Mouse (Mus musculus) megakaryocyte-erythroid progenitor cell, adult 5 weeks (primary cell): ENCODE measurements around the gene Resp18. TPM values are rescaled to one million over a fixed set of nuclear protein-coding genes. Genes with fewer than 3 reads are reported as not detected.

Experiments
- polyA plus RNA-seq: library from polyadenylated mRNA; stranded (reverse); fragments of >175 nt; gene quantifications from 2 replicates; pipeline ENCODE4 v1.2.3, GENCODE M21; 2012

Resp18 gene
- not detected in 2 replicates for polyA plus RNA-seq

DNA sequence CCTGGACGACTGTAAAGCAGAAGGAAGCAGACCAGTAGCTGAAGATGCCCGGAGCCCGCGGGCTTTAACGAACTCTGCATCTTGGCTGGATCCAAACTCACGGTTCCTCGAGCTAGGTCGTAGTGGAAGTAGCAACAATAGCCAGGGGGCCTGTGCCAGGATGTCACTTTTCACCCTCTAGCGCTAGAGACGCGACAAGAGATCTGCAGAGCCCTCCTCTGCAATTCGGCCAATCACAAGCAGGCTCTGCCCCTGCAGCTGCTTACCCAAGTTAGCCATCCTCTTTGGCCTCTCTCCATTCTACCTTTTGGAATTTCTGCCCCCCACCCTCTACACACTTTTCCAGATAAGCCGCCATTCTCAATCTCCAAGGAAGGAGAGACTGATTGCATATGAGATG lies at the start of gene Resp18:
Gene Resp18, minus strand, starts transcription at position 188 of the 400 bp plus-strand sequence.

DNA sequence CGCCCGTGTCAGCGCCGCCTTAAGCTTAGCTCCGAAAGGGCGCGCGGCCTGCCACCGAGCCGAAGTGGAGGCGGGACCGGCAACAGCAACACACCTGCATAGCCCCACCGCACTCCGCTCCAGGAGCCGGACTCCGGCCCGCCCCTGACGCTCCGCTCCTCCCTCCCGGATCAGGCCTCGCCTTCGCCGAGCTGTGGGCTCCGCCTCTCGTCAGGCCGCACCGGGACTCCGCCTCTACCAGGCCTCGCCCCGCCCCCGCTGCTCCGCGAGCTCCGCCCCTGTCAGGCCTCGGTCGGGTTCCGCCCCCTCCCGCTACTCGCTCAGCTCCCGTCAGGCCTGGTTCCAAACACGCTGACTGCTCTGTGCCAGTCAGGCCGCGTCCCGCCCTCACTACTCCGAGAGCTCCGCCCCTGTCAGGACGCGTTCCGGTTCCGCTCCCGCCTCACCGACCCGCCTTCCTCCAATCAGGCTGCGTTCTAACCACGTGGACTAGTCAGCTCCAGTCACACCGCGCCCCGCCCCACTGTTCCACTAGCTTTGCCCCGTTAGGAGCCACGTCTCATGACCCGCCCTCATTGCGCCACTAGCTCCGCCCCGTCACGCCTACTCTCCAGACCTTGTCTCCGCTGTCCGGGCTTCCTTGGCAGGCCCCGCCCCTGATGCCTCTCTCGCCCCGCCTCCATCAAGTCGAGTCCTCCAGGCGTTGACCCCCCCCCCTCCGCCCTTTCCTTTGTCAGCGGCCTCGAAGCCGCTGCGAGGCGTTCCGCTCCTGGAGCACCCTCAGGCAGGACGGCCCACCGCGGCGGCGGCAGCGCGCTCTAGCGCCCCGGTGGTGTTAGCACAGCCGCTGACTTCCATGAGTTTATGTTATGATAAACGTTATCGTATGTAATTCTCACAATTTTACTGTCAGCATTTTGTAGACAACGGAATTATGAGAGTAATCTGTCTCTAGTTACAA lies 39.3 kb upstream of the Resp18 start, which contains the start of gene Dnpep:
Gene Dnpep, minus strand, starts transcription at position 750 of the 961 bp plus-strand sequence.

DNA sequence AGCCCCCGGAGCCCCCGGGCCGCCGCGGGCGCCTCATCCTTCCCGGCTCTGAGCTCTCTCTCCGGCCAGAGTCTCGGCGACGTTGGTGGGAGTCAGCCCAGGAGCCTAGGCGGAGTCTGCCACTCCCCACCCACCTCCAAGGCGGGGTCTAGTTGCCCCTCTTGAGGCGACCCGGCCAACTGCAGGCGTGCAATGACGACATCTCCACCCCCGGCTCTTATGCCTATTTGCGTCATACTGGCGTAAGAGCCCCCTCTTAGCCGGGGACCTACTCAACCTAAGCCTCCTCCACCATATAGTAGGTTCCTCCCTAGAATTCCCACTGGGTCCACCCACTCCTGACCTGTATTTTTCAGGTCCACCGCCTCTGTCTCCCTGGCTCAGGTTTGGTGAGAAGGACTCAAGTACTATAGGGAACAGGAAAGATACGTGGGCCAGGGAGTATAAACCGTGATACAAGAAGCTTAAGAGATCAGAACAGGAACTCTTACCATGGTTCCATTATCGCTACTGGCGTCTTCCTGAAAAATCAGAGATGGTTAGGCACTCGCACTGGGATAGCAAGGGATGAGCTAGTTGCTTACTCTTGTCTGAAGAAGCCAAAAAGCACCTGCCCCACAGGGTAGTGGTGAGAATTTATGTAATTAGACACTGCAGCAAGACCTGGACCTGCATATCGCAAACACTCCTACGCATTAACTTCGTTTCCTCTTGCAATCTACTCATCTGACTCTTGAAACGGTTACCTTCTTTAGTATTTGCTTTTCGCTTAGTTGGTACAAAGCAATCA lies 13.9 kb downstream of the Resp18 start, which contains the start of gene Ptprn:
Gene Ptprn, minus strand, starts transcription at position 412 of the 790 bp plus-strand sequence.

DNA sequence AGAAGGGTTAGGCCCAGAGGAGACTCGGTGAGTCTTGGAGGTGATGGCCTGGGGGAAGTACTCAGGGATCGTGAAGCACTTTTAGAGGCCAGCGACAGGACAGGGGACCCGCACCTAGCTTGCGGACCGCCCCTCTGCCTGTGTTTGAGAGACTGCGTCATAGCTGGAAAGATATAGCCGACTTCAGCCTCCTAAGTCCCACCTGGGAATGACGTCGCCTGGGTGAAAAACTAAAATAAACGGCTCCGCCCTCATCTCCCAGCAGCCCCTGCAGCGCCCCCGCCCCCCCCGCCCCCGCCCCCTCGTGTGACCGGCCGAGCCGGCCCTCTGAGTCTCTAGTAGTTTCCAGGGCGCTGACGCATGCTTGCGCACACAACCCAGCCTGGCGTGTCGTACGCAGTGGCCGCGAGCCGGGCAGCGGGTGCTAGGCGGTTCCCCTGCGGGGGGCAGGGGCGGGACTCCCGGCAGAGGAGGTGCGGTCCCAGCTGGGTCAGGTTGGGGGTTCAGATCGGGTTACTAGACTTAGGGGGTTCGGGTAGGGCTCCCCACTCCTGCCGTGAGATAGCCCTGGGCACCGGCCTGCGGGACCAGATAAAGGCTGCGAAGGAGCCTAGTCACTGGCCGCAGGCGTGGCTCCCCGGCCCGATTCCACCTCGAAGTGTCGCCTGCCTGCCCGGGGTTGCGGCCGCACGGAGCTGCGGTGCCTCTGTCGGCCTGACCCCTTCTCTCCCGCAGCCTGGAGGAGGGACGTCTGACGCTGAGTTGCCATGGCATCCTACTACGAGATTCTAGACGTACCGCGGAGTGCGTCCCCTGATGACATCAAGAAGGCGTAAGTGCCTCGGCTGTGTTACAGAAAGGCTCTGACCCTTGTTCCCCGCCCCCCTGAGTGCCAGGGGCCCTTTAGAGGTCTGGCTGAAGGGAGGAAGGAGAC lies 41.8 kb downstream of the Resp18 start, which contains the start of gene Dnajb2:
Gene Dnajb2, plus strand, starts transcription at position 290 of the 934 bp plus-strand sequence.

DNA sequence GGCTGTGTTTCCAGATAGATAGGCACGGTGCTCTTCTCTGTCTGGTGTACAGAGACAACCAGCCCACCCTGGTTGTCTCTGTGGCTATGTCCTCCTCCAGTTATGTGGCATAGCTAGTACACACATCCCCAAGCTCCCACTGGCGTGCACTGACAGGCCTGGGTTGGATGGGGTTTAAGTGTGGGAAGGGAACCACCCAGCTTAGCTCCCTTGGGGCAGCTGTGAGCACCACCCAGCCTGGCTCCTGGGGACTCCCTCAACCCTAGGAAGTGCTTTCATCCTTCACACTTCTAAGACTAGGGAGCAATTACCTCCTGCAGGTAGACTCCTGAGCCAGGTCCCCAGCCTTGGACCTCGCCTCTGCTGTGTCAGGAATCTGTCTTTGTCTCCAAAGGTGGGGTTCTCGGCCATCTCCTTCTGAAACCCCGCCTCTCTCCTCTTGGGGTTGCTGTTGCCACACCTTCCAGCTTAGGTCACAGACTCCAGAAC lies 46.5 kb downstream of the Resp18 start, which contains the start of gene A630095N17Rik:
Gene A630095N17Rik, minus strand, starts transcription at position 439 of the 489 bp plus-strand sequence.

Other genes starting within 250 kb of the Resp18 start
- 0.23 and 0.86 TPM in 2 replicates for gene Nhej1, start 153.2 kb downstream of the Resp18 start, polyA plus RNA-seq
- gene Slc23a3, start 144.5 kb downstream of the Resp18 start, polyA plus RNA-seq, result 0.04 and 0.11 TPM in 2 replicates
- 46.0 and 48.0 TPM in 2 replicates for gene Cnppd1, start 135.7 kb downstream of the Resp18 start, polyA plus RNA-seq
- gene Retreg2, start 135.6 kb downstream of the Resp18 start, polyA plus RNA-seq, result 76.7 and 81.7 TPM in 2 replicates
- gene Zfand2b, start 109.8 kb downstream of the Resp18 start, polyA plus RNA-seq, result 17.3 and 19.8 TPM in 2 replicates
- 2.1 and 2.5 TPM in 2 replicates for gene Abcb6, start 98.0 kb downstream of the Resp18 start, polyA plus RNA-seq
- gene Ankzf1, start 86.3 kb downstream of the Resp18 start, polyA plus RNA-seq, result 9.1 and 10.4 TPM in 2 replicates
- 37.1 and 46.0 TPM in 2 replicates for gene Atg9a, start 86.2 kb downstream of the Resp18 start, polyA plus RNA-seq
- 1.1 and 1.2 TPM in 2 replicates for gene Glb1l, start 67.6 kb downstream of the Resp18 start, polyA plus RNA-seq
- gene Stk16, start 67.6 kb downstream of the Resp18 start, polyA plus RNA-seq, result 240 and 305 TPM in 2 replicates
- gene Tuba4a, start 58.5 kb downstream of the Resp18 start, polyA plus RNA-seq, result 122 and 162 TPM in 2 replicates
- not detected in 2 replicates for gene A630095N17Rik, start 46.3 kb downstream of the Resp18 start, polyA plus RNA-seq
- gene Dnajb2, start 42.0 kb downstream of the Resp18 start, polyA plus RNA-seq, result 10.7 and 13.4 TPM in 2 replicates
- 0.20 and 0.35 TPM in 2 replicates for gene Ptprn, start 13.9 kb downstream of the Resp18 start, polyA plus RNA-seq
- 67.1 and 68.5 TPM in 2 replicates for gene Dnpep, start 39.6 kb upstream of the Resp18 start, polyA plus RNA-seq
- 0.02 and 0.07 TPM in 2 replicates for gene Des, start 81.9 kb upstream of the Resp18 start, polyA plus RNA-seq
- gene Speg, start 96.9 kb upstream of the Resp18 start, polyA plus RNA-seq, result 0.53 and 1.1 TPM in 2 replicates
- gene Gmppa, start 157.5 kb upstream of the Resp18 start, polyA plus RNA-seq, result 195 and 229 TPM in 2 replicates
- 0.04 TPM in 1 of 2 replicates, not detected in the other for gene Asic4, start 172.0 kb upstream of the Resp18 start, polyA plus RNA-seq
- 11.5 and 12.8 TPM in 2 replicates for gene Chpf, start 200.9 kb upstream of the Resp18 start, polyA plus RNA-seq
- 0.96 TPM in 2 replicates for gene Tmem198, start 201.1 kb upstream of the Resp18 start, polyA plus RNA-seq
- gene Obsl1, start 228.0 kb upstream of the Resp18 start, polyA plus RNA-seq, result 2.0 and 4.2 TPM in 2 replicates
- 0.78 and 0.86 TPM in 2 replicates for gene Inha, start 228.7 kb upstream of the Resp18 start, polyA plus RNA-seq
- gene Stk11ip, start 243.1 kb upstream of the Resp18 start, polyA plus RNA-seq, result 116 and 118 TPM in 2 replicates